Mouse (Mus musculus): ENCODE measurements around the gene Cyp46a1.

GRCm38 (mm10) chr12:108305812-108306794, 28.1 kb upstream of the Cyp46a1 start, which contains the start of gene Hhipl1:
- TF ChIP-seq CTCF (IDR thresholded peaks at IDR 0.05; ENCODE audit: low read depth) (peak; percentile 14; the same call in 1 of the 2 replicates), EP300 (IDR thresholded peaks at IDR 0.05; ENCODE audit: low read depth) (no peak)

Measured in heart, postnatal 0 days (tissue).